Mouse (Mus musculus) thymus, postnatal 25 days (tissue): ENCODE measurements at regions not wholly inside any gene's neighbourhood (a gene's known extent, or its start where the extent isn't known, plus 50 kb on each side); places are given as distances from the start of the nearest gene placed in this dataset.

Experiments used
- DNase-seq: peaks from one replicate; pipeline ENCODE4 v3.0.0; 2022

- no peak for DNase-seq
These were observed 110.6 kb upstream of the Adra1d start for GRCm38 (mm10) chr2:131672646-131673045.

- DNase-seq = no peak
These were observed 110.1 kb upstream of the Adra1d start for GRCm38 (mm10) chr2:131672223-131672622.

GRCm38 (mm10) chr2:131670876-131671275 lies 108.8 kb upstream of the Adra1d start:
- no peak for DNase-seq

GRCm38 (mm10) chr2:131667874-131668273 lies 105.8 kb upstream of the Adra1d start:
- DNase-seq = no peak

- no peak for DNase-seq
These were observed 104.8 kb upstream of the Adra1d start for GRCm38 (mm10) chr2:131666841-131667364.

GRCm38 (mm10) chr2:131664575-131664974 lies 102.5 kb upstream of the Adra1d start:
- DNase-seq = no peak

- no peak for DNase-seq
These were observed 101.2 kb upstream of the Adra1d start for GRCm38 (mm10) chr2:131663199-131663809.

- DNase-seq = no peak
These were observed 90.1 kb upstream of the Adra1d start for GRCm38 (mm10) chr2:131652197-131652596.

GRCm38 (mm10) chr2:131650611-131651153 lies 88.6 kb upstream of the Adra1d start:
- DNase-seq = no peak

GRCm38 (mm10) chr2:131644166-131644858 lies 82.2 kb upstream of the Adra1d start:
- no peak for DNase-seq

- no peak for DNase-seq
These were observed 80.4 kb upstream of the Adra1d start for GRCm38 (mm10) chr2:131642456-131642855.

- no peak for DNase-seq
These were observed 77.0 kb upstream of the Adra1d start for GRCm38 (mm10) chr2:131638996-131639605.

- no peak for DNase-seq
These were observed 73.7 kb upstream of the Adra1d start for GRCm38 (mm10) chr2:131635791-131636190.

GRCm38 (mm10) chr2:131617916-131618315 lies 55.8 kb upstream of the Adra1d start:
- DNase-seq = no peak

- no peak for DNase-seq
These were observed 50.4 kb upstream of the Adra1d start for GRCm38 (mm10) chr2:131612486-131612885.
